Mouse (Mus musculus) spleen, adult 2 months (tissue): ENCODE measurements around the gene Lpar3.

Source experiments
- CTCF ChIP-seq: fragments of 200-500 bp; IDR thresholded peaks from 2 replicates; pipeline ENCODE4 v1.5.1; 2011; ENCODE audit warnings: mild to moderate bottlenecking, inconsistent platforms; ENCODE audit not compliant: insufficient read depth, insufficient read length, insufficient replicate concordance; ENCODE audit errors: extremely low read depth
- POLR2A ChIP-seq: fragments of 200-500 bp; IDR thresholded peaks from 2 replicates; pipeline ENCODE4 v1.6.1; 2011; ENCODE audit warnings: low read depth, low read length, inconsistent platforms

GRCm38 (mm10) chr3:146233741-146234140 lies 13.0 kb downstream of the Lpar3 start:
- TF ChIP-seq POLR2A = no peak
- TF ChIP-seq CTCF = no peak
